Mouse (Mus musculus): ENCODE results near the gene Lrrc36.

Gene Lrrc36

DNA sequence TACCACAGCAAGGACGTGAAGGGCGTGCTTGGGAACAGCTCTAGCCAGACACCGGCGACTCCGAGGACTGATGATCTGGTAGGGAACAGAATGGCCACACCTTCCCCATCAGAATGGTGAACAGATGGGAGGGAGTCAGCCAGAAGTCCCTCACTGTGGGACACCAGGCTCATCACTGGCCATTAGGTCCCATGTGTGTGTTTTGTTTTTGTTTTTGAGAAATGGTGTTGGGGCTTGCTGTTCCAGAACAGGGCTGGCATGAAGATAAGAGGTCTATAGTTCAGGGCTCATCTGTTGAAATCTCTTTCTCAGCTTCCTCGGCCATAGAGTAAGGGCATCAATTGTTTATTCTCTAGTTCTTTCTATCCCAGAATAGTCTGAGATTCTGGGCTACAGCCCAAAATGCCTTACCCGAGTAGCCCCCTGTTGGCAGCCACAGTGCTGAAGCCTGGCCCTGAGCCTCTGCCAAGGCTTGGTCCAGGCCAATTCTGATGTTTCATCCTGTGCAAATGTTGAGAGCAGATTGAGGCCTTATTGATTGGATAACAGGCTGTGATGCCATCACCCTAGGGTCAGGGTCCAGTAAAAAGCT, 53.4 kb downstream of the Lrrc36 start:
- no peak for DNase-seq (ENCODE audit: low read depth, low spot score)

DNA sequence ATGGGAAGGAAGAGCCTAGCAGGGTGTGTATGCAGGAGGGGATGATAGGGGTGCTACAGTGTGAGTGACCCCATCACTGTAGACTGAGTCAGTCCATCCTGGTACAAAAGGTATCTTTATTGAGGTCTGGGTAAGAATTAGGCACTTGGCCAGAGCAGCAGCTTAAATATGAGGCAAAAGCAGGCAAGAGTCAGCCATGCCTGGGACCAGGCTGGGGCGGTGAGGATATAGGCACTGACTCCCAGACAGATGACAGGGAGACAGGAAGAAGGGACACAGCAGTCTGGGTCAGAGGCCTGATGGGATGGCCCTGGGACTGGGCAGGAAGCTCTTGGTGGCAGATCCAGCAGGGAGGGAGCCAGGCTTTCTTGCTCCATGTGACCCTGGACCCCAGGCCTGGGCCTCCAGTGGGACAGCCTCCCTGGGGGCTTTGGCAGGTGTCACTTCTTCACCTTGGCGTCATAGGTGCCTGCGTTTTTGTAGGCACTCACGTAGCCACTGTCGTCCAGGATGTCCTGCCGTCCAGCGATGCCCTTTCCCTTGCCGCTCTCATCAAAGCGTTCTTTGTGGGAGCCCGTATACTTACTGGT, 54.1 kb downstream of the Lrrc36 start:
- DNase-seq (ENCODE audit: low read depth, low spot score), result no peak

DNA sequence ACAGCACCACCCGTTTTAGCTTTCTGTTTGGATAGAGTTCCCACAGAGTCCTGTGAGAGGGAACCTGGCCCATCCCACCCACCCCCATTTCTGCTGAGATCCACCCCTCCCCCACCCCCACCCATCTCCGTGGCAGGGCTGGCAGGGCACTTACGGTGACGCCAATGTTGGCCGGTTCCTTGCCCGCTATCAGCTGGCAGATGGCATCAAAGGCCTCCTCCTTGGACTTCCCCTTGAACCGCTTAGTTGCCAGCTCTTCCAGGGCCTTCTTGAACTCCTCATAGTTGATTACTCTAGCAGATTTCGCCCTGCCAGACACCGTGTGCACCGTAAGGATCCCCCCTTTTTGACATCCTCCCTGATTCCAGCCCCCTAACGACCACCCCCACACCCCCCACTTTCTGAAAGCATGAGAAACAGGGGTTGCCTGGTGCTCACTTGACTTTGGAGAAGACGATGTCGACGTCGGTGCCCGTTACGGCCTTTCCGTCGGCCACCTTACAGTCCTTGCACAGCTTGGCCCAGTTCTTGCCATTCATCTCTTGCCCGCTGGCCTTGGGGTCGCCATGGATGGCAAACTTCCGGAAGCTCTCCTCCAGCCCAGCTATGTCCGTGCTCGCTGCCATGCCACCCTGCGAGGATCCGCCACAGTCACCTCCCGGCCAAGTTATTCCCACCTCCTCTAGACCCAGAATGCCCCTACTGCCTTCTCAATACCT, 54.8 kb downstream of the Lrrc36 start:
- DNase-seq (ENCODE audit: low read depth, low spot score), result no peak

DNA sequence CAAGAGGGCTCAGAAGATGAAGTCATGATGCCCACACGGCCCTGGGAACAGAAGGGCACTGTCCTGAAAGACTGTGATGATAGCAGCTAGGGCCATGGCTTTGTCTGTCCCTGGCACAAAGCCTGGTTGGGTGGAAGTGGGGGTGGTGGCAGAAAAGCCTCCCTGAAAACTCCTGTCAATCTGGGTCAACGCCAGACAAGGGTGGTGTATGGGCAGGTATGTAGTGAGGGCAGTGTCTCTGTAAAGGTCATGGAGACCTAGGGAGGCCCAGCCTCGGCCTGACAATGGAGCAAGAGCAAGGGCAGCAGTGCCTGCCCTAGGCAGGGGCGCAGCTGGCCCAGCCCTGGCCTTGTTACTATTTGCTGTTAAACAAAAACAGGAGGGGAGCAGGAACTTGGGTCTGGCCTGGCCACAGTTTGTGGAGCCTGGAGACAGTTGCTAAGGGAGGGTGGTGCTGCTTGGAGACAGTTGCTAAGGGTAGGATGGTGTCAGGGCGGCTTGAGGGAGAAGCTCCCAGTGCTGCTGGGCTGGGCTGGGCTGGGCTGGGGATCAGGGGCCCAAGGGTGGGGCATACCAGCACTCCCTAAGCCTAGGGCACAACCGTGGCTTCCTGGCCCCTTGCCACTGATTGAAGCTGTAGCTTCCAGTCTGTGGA, 55.8 kb downstream of the Lrrc36 start:
- DNase-seq (ENCODE audit: low read depth, low spot score), result no peak

DNA sequence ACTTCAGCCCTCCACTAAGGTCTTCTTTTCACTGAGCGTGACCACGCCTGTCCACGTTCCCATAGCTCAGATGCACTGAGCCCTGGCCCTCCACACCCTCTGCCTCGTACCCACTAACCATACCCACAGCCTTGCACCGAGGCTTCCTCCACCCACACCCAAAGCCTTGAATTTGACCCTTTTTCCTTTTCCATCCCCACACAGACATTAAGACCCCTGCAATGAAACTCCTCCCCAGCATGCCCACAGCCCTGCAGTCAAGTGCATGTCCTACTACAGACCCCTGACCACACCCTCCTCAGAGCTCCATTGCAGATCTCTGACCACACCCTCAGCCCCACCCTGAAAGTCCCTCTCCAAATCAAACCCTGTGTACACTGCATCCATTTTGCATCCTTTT, 56.4 kb downstream of the Lrrc36 start:
- no peak for DNase-seq (ENCODE audit: low read depth, low spot score)

DNA sequence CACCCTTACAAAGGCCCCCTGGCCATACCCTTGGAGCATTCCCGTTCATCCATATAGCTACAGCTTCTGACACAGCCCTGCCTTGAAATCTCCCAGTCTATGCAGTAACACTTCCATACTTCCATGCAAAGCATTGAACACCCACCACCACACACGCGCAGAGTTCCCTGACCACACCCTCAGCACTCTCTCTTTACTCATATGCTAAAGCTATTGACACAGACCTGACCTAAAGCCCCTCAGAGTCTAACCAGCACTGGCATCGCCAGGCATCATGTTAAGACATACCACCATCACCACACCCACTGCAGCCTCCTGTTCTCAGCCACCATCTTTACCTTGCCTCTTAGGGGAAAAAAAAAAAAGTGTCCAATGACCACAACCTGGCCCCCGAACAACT, 56.9 kb downstream of the Lrrc36 start:
- DNase-seq (ENCODE audit: low read depth, low spot score), result no peak

DNA sequence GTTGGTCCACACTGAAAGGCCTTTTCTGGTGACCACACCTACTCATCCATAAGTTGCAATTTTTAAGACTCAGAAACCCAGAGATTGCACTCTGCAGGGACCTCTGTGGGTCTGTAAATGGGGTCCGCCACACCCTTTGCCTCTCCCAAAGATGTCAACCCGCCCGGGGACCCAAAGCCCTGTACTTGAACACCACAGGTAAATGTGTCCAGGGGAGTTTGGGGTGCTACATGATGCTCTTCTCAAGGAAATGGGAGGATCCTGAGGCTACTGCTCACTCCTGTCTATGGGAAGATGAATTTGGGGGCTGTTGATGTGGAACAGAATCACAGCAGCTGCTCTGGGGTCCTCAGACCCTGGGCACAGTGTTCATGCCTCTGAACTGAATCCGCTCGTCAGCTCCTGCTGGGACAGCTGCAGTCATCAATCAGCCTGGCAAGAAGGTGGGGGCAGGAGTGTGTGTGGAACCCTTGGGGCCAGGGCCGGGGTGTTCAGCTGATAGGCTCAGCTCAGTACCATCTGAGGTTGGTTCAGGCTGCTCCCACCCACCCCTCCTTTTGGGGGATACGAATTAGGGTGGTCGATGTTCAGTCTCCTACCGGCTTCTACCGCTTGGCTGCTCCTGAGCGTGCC, 57.4 kb downstream of the Lrrc36 start:
- DNase-seq (ENCODE audit: low read depth, low spot score), result no peak

DNA sequence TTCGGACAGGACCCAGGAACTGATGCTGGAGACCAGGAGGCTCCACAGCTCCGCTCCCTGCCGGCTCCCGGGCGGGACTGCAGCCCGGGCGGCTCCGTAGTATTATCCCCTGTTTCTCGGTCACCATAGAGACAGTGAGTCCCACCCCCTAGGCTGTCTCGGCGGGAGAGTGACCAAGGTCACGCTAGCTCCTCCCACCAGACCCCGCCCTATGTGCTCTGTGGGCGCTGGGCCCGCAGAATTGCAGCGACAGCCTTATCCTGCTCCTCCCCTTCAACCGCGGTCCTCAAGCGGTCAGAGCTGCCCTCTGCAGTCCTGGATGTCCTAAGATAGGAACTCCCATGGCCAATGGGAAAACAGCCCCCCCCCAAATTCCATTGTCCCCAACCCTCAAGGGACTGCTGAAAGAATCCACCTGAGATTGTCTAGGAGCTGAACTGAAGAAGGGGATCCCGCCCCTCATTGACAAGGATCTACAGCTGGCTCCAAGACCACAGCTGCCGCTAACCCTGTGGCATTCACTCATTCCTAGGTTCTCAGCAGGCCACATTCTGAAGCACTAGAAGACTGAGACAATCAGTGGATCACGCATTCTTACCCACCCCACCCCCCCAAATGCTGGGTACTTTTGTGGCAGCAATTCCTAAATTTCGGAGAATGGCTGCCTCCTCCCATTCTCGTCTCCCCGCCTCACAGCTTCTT, 58.1 kb downstream of the Lrrc36 start, which contains the start of gene Tppp3:
TSS of gene Tppp3 (minus strand) at position 213 of the 702 bp plus-strand sequence.
- DNase-seq (ENCODE audit: low read depth, low spot score), result peak; percentile 53

DNA sequence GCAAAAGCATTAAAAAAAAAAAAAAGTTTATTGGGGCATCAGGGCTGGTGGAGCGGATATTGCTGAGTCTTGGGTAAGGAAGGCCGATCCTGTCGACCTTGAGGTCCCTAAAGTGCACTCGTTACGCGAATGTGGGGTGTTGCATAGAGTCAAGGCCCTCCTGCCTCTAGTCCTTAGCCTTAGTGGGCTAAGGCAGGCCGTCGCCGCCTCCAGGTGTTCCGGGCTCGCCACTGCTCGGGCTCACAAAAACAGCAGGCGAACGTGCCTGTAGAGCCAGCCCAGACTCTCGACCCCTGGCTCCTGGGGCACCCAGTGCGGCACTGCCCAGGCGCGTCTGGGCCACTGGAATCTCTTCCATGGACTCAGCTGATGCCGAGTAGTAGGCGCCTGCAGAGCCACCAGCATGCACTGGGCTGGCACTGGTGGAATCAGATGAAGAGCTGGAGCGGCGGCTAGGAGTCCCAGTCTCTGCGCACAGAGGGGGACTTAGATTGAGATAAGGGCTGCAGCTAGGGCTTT, 59.1 kb downstream of the Lrrc36 start:
- no peak for DNase-seq (ENCODE audit: low read depth, low spot score)

DNA sequence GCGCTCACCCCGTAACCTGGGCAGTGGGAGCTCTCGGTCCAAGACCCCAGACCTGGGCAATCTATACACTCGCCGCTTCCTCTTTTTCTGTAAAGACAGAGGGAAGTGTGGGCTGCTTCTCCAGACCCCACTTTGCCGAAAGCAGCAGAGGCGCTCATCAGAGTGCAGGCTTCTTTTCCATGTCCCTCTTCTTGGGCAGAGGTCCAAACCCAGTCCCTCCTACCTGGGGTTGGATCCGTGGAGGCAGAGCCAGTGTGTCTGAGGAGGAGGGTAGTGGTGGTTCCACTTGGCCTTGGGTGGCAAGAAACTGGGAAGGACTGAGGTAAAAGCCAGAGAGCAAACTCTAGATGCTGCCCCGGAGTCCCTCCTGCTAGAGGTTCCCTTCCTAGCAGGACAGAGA, 59.6 kb downstream of the Lrrc36 start:
- no peak for DNase-seq (ENCODE audit: low read depth, low spot score)

DNA sequence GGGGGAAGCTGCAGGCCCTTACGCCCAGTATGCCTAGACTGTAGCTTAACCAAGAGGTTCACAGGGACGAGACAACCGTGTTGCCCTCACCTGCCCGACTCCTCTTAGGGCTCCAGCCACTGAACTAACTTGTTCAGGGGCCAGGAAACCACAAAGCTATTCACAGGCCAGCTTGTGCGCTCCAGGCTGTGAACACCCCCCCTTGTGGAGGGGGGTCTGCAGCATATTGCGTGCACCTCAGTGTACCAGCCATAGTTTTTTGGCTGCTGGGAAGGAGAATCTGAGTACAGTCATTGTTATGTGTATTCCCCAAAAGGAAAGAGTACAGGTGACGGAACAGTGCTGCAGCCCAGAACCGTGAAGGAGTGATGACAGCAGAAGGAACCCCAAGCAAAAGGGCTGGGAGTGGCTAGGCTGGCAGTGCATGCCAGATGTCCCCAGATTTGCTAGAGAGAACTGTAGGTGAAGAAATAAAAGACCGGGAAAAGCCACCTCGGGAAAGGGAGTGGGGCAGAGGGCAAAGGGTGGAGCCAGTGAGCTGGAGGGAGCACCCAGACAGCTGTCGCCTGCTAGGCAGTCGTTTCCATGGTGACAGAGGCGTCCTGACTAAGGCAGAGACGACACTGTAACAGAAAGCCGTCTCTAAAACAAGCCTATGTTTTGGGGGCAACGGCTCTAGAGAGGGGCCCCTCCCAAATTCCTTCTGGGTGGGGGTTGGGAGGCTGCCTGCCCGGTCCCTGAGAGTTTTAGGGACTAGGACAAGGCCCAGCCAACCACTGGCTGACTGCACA, 60.6 kb downstream of the Lrrc36 start:
- DNase-seq (ENCODE audit: low read depth, low spot score), result no peak

DNA sequence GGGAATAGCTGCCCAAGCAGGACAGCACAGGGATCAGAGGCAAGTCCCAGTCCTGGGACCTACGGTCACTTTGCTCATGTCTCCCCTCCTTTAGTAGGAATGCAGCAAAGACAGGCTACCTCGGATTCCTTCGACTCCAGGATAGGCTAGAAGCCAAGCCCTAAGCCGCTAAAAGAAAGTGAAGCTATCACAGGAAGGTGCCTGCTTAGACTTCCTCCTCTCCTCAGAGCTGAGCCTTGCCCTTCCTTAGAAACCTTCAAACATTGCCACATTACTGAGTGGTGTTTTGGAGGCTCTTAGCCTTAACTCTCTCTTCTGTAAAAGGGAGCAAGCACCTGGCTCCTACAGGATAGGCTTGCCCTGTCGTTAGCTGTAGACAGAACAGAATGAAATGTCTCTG, 61.3 kb downstream of the Lrrc36 start:
- no peak for DNase-seq (ENCODE audit: low read depth, low spot score)

DNA sequence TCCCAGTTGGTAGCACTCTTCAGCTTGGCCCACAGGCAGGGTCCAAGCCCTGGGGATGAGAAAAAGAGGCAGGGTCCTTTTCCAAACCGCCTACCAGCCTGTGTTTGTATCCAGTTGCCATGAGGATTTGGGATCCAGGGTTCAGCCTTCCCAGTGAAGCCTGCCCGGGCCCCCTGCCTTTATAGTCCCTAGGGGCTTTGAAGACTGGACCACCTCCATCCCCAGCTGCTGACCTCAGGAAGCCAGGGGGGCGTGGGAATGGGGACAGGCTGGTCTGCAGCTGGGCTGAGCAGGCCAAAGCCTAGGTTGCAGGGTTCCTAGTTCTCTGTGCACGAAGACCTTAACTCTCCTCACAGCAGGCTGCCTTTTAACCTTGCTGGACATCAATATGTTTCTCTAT, 61.9 kb downstream of the Lrrc36 start:
- DNase-seq (ENCODE audit: low read depth, low spot score), result no peak

DNA sequence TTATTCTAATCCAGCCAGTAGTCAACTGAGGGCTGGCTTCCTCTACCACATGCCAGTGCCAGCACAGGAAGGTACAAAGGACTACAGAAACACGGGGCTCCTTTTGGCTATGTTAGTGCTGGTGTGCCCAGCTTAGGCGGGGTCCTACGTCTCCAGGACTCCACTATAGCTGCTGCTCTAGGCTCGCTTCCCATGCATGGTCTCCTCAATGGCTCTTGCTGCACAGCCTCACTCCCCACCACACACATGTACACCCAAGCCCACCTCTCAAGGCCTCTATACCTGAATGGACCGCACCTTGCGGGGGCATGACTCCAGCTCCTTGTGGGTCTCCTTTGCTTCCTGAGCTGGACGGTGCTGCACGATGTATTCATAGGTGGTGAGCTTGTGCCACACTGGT, 62.4 kb downstream of the Lrrc36 start:
- DNase-seq (ENCODE audit: low read depth, low spot score), result no peak

DNA sequence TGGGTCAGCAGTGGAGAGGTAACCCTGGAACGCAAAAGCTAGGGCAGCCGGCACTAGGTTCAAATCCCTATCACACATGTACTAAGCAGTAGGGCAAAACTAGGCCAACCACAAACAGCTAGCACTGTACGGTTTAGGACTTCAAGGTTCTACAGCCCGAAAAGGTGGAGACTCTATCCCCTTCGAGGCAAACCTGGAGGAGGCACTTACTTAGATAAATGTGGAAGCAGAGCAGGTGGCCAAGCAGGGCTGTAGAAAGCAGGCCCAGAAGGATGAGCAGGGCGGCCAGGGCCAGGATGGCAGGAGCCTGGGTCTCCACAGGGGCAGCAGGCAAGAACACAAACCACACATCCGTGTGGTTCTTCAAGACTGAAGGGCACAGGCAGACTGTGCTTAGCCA, 62.8 kb downstream of the Lrrc36 start:
- DNase-seq (ENCODE audit: low read depth, low spot score), result no peak

DNA sequence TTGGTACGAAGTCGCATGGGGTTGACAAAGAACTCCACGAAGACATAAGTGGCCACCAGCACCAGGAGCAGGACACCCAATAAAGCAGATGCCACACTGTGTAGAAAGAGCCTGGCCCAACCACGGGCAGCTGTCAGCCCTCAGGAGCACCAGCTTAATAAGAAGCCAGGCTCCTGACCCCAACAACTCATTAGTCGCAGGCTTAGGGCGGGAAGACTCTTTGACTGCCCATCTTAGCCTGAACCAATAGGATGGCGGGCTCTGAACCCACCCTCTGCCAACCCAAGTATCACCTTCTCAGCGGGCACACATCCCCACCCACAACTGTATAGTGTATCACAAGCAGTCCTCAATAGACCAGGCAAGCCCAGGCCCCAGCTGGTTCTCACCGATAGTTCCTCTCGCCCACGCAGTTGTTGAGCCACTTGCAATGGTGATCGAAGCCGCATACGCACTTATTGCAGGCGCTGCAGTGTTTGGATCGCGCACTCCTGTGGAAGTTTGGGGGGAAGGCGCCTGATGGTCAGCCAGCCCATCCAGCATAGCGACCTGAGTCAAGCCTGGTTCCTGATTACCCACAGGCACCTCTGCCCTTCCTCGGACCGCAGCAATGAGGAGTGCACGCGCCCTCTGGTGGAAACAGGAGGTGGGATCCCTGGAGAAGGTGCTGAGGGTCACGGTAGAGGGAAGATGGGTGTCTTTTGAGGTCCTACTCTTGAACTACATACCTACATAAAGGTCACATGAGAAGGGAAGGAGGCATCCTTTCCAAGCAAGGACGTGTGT, 63.5 kb downstream of the Lrrc36 start:
- no peak for DNase-seq (ENCODE audit: low read depth, low spot score)

DNA sequence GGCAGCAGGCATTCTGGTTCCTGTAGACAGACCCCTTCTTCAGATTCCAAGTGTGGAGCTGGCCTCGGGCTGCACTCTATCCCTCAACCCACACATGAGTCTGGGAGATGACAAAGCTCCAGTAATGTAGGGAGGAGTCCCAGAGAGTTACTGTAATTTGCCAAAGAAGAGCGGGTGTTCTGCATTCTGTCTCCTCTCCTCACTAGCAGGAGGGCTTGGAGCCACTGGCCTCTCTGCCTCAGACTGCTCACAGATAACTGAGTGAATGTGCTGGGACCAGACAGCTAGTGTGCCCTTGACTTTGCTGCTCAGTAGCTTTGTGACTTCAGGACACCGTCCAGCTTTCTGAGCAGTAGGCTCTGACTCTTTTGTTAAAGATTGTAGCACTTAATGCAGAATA, 64.4 kb downstream of the Lrrc36 start:
- DNase-seq (ENCODE audit: low read depth, low spot score), result no peak

DNA sequence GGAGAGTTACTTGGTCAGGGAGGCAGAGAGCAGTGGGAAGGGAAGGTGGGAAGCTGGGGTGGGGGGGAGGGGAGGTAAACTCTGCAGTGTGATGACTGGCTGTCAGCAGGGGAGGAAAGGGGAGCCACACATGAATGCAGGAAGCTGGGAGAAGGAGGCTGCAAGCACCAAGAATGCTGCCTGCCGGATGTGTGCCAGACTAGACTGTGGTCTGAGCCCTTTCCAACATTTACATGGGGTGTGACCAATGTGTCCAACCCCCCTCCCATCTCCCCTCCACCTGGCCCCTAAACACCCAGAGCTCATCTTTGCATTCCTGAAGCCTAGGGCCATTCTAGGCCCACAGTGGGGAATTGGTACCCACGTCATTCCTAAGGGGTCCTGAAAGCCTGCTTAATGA, 67.6 kb downstream of the Lrrc36 start:
- DNase-seq (ENCODE audit: low read depth, low spot score), result no peak

DNA sequence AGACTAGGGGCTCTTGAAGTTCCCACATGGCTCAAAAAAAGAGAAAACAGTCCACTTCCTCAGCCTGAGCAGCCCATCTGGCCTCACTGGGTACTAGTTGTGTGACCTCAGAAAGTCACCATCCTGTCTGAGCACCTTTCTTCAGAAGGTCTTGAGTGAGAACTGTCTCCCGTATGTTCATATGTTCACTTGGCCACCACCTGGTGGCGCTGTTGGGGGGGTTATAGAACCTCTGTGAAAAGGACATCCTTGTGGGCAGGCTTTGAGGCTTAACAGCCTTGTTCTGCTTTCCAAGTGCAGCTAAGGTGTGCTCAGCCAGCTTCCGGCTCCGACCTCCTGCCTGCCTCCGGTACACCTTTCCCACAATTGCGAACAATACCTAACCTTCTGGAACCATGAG, 68.1 kb downstream of the Lrrc36 start:
- DNase-seq (ENCODE audit: low read depth, low spot score), result no peak

DNA sequence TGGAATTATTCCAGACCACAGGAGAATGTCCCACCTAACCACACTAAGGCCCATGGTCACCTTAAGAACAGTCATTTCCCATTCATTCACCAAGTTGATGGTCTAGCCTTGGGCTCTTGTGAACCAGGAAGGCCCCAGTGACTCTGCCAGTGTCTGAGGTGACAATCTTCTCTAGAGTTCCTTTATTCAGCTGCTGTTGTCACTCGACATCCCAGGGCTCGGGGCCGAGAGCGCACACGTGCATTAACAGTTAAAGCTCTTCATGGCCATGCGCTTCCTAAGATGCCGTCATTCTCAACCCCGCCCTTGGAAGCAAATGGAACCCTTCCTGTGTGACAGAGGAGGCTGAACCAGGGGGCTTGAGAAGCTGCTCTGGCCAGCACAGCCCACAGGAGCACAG, 68.8 kb downstream of the Lrrc36 start:
- DNase-seq (ENCODE audit: low read depth, low spot score), result no peak

All from retina, adult 2 months (tissue).